Comparison of ENCODE assay signal across 13 mouse cellular contexts in the genomic region with DNA sequence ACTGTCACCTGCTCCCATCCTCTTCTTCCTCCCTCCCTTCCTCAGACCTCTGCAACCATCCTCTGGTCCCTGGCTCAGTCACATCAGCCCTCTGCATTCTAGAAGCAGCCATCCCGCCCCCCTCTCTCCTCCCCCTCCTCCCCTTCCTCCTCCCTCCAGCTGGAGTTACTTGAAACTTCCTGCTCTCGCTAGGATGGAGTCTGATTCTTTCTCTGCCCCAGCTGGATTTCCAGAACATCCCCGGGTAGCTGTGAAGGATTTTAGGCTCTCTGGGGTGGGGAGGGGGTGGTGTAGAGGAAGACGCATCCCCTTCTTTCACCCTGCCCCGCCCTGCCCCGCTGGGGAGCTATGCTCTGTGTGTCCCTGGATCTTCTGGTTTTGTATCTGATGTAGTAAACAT. TPM values are rescaled to one million over a fixed set of nuclear protein-coding genes. Genes with fewer than 3 reads are reported as not detected.
A peak's percentile ranks its signal among the peaks of the same experiment; 100 is the strongest.
DNase-seq lines count a peak whose midpoint lies in the region; ATAC-seq lines count a peak whose summit lies in the region.
"Had no signal": no experiment of that assay in that cellular context is flagged by ENCODE, and none has a peak within 500 bp of the region (broad histone marks: within the 10 kb centered on the region; RNA-seq: fewer than 3 reads in every experiment).

No protein-coding gene starts in this region.

- H3K4me1 ChIP-seq in hindbrain, embryonic 11.5 days (replicated peaks; ENCODE audit: control insufficient read depth, insufficient read depth, low read length) = no peaks in the 10 kb centered on the region
- H3K4me1 ChIP-seq in hindbrain, embryonic 14.5 days (replicated peaks; ENCODE audit: control insufficient read depth, insufficient read depth, low read length) = no peaks in the 10 kb centered on the region
- peaks cover 16% of the 10 kb centered on the region for H3K4me1 ChIP-seq in midbrain, embryonic 10.5 days
- H3K4me1 ChIP-seq in midbrain, embryonic 13.5 days (replicated peaks) = no peaks in the 10 kb centered on the region
- H3K4me1 ChIP-seq: midbrain, embryonic 15.5 days had no signal

- no peak for ATAC-seq in hindbrain, embryonic 11.5 days (ENCODE audit: low FRiP score)
- no peak for ATAC-seq in hindbrain, embryonic 14.5 days (ENCODE audit: low FRiP score)
- ATAC-seq in midbrain, embryonic 13.5 days = no peak
- ATAC-seq: midbrain, embryonic 15.5 days had no signal

- WGBS in hindbrain, embryonic 11.5 days = 25% methylated on average over 5 of the region's 6 CpGs
- 42% methylated on average over 6 of the region's 6 CpGs for WGBS in hindbrain, embryonic 14.5 days
- WGBS in midbrain, embryonic 10.5 days = 23% methylated on average over 6 of the region's 6 CpGs
- WGBS in midbrain, embryonic 13.5 days = 33% methylated on average over 6 of the region's 6 CpGs

- no peaks in the 10 kb centered on the region for H3K27me3 ChIP-seq in hindbrain, embryonic 11.5 days (ENCODE audit: control insufficient read depth, insufficient read depth, low read length)
- no peaks in the 10 kb centered on the region for H3K27me3 ChIP-seq in hindbrain, embryonic 14.5 days (ENCODE audit: control insufficient read depth, insufficient read depth, low read length)
- no peaks in the 10 kb centered on the region for H3K27me3 ChIP-seq in midbrain, embryonic 10.5 days (ENCODE audit: low read depth, poor library complexity, severe bottlenecking)
- no peaks in the 10 kb centered on the region for H3K27me3 ChIP-seq in midbrain, embryonic 13.5 days
- H3K27me3 ChIP-seq: midbrain, embryonic 15.5 days; neural tube, embryonic 13.5 days had no signal

- no peak overlapping the region for H3K9ac ChIP-seq in hindbrain, embryonic 11.5 days (ENCODE audit: low read depth, low read length)
- H3K9ac ChIP-seq in hindbrain, embryonic 14.5 days = no peak overlapping the region
- no peak overlapping the region for H3K9ac ChIP-seq in midbrain, embryonic 13.5 days (replicated peaks)
- H3K9ac ChIP-seq: midbrain, embryonic 15.5 days; neural tube, embryonic 13.5 days had no signal

- no peaks in the 10 kb centered on the region for H3K9me3 ChIP-seq in hindbrain, embryonic 11.5 days (ENCODE audit: control insufficient read depth, low read length)
- H3K9me3 ChIP-seq in hindbrain, embryonic 14.5 days (ENCODE audit: control insufficient read depth, low read length) = no peaks in the 10 kb centered on the region
- H3K9me3 ChIP-seq in midbrain, embryonic 10.5 days (replicated peaks) = no peaks in the 10 kb centered on the region
- no peaks in the 10 kb centered on the region for H3K9me3 ChIP-seq in midbrain, embryonic 13.5 days
- H3K9me3 ChIP-seq: midbrain, embryonic 15.5 days; neural tube, embryonic 13.5 days had no signal

- H3K27ac ChIP-seq in hindbrain, embryonic 11.5 days (ENCODE audit: low read depth, low read length) = no peak overlapping the region
- H3K27ac ChIP-seq in hindbrain, embryonic 14.5 days = no peak overlapping the region
- 0 out of 2 replicates have a peak overlapping the region, but pooled peaks have one; percentile 28 for H3K27ac ChIP-seq in midbrain, embryonic 10.5 days (replicated peaks)
- no peak overlapping the region for H3K27ac ChIP-seq in midbrain, embryonic 13.5 days
- H3K27ac ChIP-seq: midbrain, embryonic 15.5 days; neural tube, embryonic 13.5 days had no signal

- no peak overlapping the region for H3K4me2 ChIP-seq in hindbrain, embryonic 11.5 days (replicated peaks; ENCODE audit: low read depth, low read length)
- H3K4me2 ChIP-seq in hindbrain, embryonic 14.5 days (replicated peaks) = no peak overlapping the region
- no peak overlapping the region for H3K4me2 ChIP-seq in midbrain, embryonic 13.5 days (replicated peaks)
- H3K4me2 ChIP-seq: midbrain, embryonic 15.5 days; neural tube, embryonic 13.5 days had no signal

- DNase-seq in hindbrain, embryonic 11.5 days (ENCODE audit: low spot score) = peak; percentile 22
- no peak for DNase-seq in hindbrain, embryonic 14.5 days (ENCODE audit: low spot score)
- DNase-seq in midbrain, embryonic 10.5 days (ENCODE audit: low spot score) = no peak
- DNase-seq in forelimb bud, embryonic 11.5 days (ENCODE audit: low read depth, low spot score) = peak; percentile 47
- DNase-seq in cerebellum, adult 9-11 months = no peak
- no peak for DNase-seq in right cerebral cortex, postnatal 14 days
- DNase-seq: cerebellum, adult 2 months; liver; lung, postnatal 36 days; right cerebral cortex, adult 18-20 months had no signal

- no peak overlapping the region for H3K4me3 ChIP-seq in hindbrain, embryonic 11.5 days (ENCODE audit: low read depth, low read length)
- H3K4me3 ChIP-seq in hindbrain, embryonic 14.5 days (replicated peaks; ENCODE audit: low read length) = no peak overlapping the region
- H3K4me3 ChIP-seq in midbrain, embryonic 10.5 days = no peak overlapping the region
- H3K4me3 ChIP-seq in midbrain, embryonic 13.5 days (replicated peaks) = no peak overlapping the region
- H3K4me3 ChIP-seq: midbrain, embryonic 15.5 days; neural tube, embryonic 13.5 days had no signal

- H3K36me3 ChIP-seq in hindbrain, embryonic 11.5 days (ENCODE audit: control insufficient read depth, insufficient read depth, low read length) = no peaks in the 10 kb centered on the region; the same call in 1 of the 2 replicates
- H3K36me3 ChIP-seq in hindbrain, embryonic 14.5 days (replicated peaks; ENCODE audit: control insufficient read depth, insufficient read depth) = peaks cover 40% of the 10 kb centered on the region
- H3K36me3 ChIP-seq in midbrain, embryonic 10.5 days = peaks cover 6% of the 10 kb centered on the region; the same call in 1 of the 2 replicates
- H3K36me3 ChIP-seq in midbrain, embryonic 13.5 days = peaks cover 32% of the 10 kb centered on the region

RNA-seq across cellular contexts. Expression of gene Spock2, which starts 27.5 kb away (rescaled TPM):
- 19.2 and 19.3 TPM in 2 replicates for polyA plus RNA-seq in hindbrain, embryonic 11.5 days (2014; fragmentation: Nextera tagmentation; extraction: Ambion mirVana)
- 85.3 and 88.8 TPM in 2 replicates for polyA plus RNA-seq in hindbrain, embryonic 14.5 days (2014; fragmentation: Nextera tagmentation; extraction: Ambion mirVana)
- polyA plus RNA-seq in midbrain, embryonic 10.5 days (2016; fragmentation: Nextera tagmentation; extraction: Ambion mirVana) = 7.9 and 16.0 TPM in 2 replicates
- 51.8 TPM in 2 replicates for polyA plus RNA-seq in midbrain, embryonic 13.5 days (2015; fragmentation: Nextera tagmentation; extraction: Ambion mirVana)

Comparison
In these comparisons a context has a peak if more than half of its experiments do, and no peak if none do; other contexts are left out.
1. DNase-seq: peak in hindbrain, embryonic 11.5 days (single experiment) and forelimb bud, embryonic 11.5 days (single experiment); none in hindbrain, embryonic 14.5 days (single experiment), midbrain, embryonic 10.5 days (single experiment), cerebellum, adult 9-11 months (single experiment) and right cerebral cortex, postnatal 14 days (single experiment).